Mouse (Mus musculus) 3T3-L1 (cell line): ENCODE measurements around the gene Cyp39a1.

ENCODE experiments used
- DNase-seq: peaks from one replicate; pipeline ENCODE4 v3.0.0-alpha.2; 2015; ENCODE audit warnings: low read depth, low spot score

The Cyp39a1 gene

GRCm38 (mm10) chr17:43677317-43677716 lies 10.1 kb downstream of the Cyp39a1 start:
- no peak for DNase-seq

- no peak for DNase-seq
Measured at GRCm38 (mm10) chr17:43684086-43684485, 16.9 kb downstream of the Cyp39a1 start.

GRCm38 (mm10) chr17:43684638-43685037 lies 17.4 kb downstream of the Cyp39a1 start:
- DNase-seq = no peak

- no peak for DNase-seq
Measured at GRCm38 (mm10) chr17:43689591-43689990, 22.4 kb downstream of the Cyp39a1 start.

- DNase-seq = peak; percentile 90
Measured at GRCm38 (mm10) chr17:43698997-43699649, 31.9 kb downstream of the Cyp39a1 start.

- DNase-seq = peak; percentile 76
Measured at GRCm38 (mm10) chr17:43701060-43701459, 33.8 kb downstream of the Cyp39a1 start.

GRCm38 (mm10) chr17:43704216-43704930 lies 37.1 kb downstream of the Cyp39a1 start:
- DNase-seq = no peak

GRCm38 (mm10) chr17:43706749-43707148 lies 39.5 kb downstream of the Cyp39a1 start:
- peak; percentile 9 for DNase-seq

GRCm38 (mm10) chr17:43707254-43707653 lies 40.0 kb downstream of the Cyp39a1 start:
- DNase-seq = peak; percentile 40

GRCm38 (mm10) chr17:43711557-43712352 lies 44.5 kb downstream of the Cyp39a1 start:
- DNase-seq = no peak

GRCm38 (mm10) chr17:43714191-43714590 lies 47.0 kb downstream of the Cyp39a1 start:
- no peak for DNase-seq

- no peak for DNase-seq
Measured at GRCm38 (mm10) chr17:43716601-43717000, 49.4 kb downstream of the Cyp39a1 start.

- DNase-seq = peak; percentile 52
Measured at GRCm38 (mm10) chr17:43719401-43719800, 52.2 kb downstream of the Cyp39a1 start.

GRCm38 (mm10) chr17:43724480-43724879 lies 57.3 kb downstream of the Cyp39a1 start:
- no peak for DNase-seq

- DNase-seq = no peak
Measured at GRCm38 (mm10) chr17:43731327-43731726, 64.1 kb downstream of the Cyp39a1 start.

GRCm38 (mm10) chr17:43731976-43732375 lies 64.8 kb downstream of the Cyp39a1 start:
- DNase-seq = no peak

- no peak for DNase-seq
Measured at GRCm38 (mm10) chr17:43734252-43734651, 67.0 kb downstream of the Cyp39a1 start.

GRCm38 (mm10) chr17:43743933-43744332 lies 76.7 kb downstream of the Cyp39a1 start:
- no peak for DNase-seq

GRCm38 (mm10) chr17:43744425-43744824 lies 77.2 kb downstream of the Cyp39a1 start:
- no peak for DNase-seq

- no peak for DNase-seq
Measured at GRCm38 (mm10) chr17:43751146-43751545, 83.9 kb downstream of the Cyp39a1 start.

GRCm38 (mm10) chr17:43752811-43753210 lies 85.6 kb downstream of the Cyp39a1 start:
- no peak for DNase-seq

GRCm38 (mm10) chr17:43754687-43755086 lies 87.5 kb downstream of the Cyp39a1 start:
- peak; percentile 58 for DNase-seq
